Mouse (Mus musculus): ENCODE data around the gene Armc8. TPM values are rescaled to one million over a fixed set of nuclear protein-coding genes. Genes with fewer than 3 reads are reported as not detected.

Armc8 gene
- polyA plus RNA-seq, 1 experiment from 2014 or later, result 19.5 TPM

- WGBS, result 87% methylated on average over 8 of the region's 8 CpGs
- Histone ChIP-seq H3K4me2 (no peak overlapping the region), H3K36me3 (ENCODE audit: control insufficient read depth, insufficient read depth, low read length) (peaks cover 18% of the 10 kb centered on the region)
Measured at GRCm38 (mm10) chr9:99487126-99487695, 81.5 kb downstream of the Armc8 start.

DNA sequence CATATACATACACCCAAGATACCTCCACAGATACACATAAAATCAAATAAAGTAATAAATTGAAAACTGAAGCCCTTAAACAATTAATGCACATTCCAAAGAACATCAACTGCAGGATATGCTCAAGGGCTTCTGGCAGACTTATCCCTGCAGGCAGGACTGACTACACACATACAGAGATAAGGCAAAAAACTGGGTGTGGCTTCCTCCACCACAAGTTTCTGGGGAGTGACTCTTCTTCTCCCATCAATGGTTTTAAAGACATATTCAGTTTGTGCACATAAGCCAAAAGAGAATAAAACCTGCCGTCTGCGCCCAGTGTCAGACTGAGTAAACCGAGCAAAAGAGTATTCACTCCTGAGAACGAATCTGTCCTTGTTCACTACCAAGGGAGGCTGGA lies 83.6 kb downstream of the Armc8 start:
- no peak overlapping the region for H3K4me3 ChIP-seq (ENCODE audit: low read depth, low read length)
- peaks cover 18% of the 10 kb centered on the region for H3K36me3 ChIP-seq (ENCODE audit: control insufficient read depth, insufficient read depth, low read length)
- H3K4me2 ChIP-seq, result no peak overlapping the region
- WGBS, result 75% methylated on average over 4 of the region's 4 CpGs
- H3K9me3 ChIP-seq (ENCODE audit: control insufficient read depth, low read length), result no peaks in the 10 kb centered on the region
- no peaks in the 10 kb centered on the region for H3K27me3 ChIP-seq (replicated peaks; ENCODE audit: control insufficient read depth, insufficient read depth, low read length)
- no peak overlapping the region for H3K27ac ChIP-seq (ENCODE audit: low read depth, low read length)
- DNase-seq (ENCODE audit: low spot score) (no peak), ATAC-seq (replicated peaks; ENCODE audit: low FRiP score) (peak; percentile 91)
- H3K4me1 ChIP-seq (replicated peaks; ENCODE audit: control insufficient read depth, insufficient read depth, low read length), result peaks cover 12% of the 10 kb centered on the region
- H3K9ac ChIP-seq (ENCODE audit: low read depth, low read length), result no peak overlapping the region

More at GRCm38 (mm10) chr9:99487126-99487695, 81.5 kb downstream of the Armc8 start:
- no peak overlapping the region for H3K9ac ChIP-seq (ENCODE audit: low read depth, low read length)
- H3K4me1 ChIP-seq (replicated peaks; ENCODE audit: control insufficient read depth, insufficient read depth, low read length), result peaks cover 12% of the 10 kb centered on the region
- no peaks in the 10 kb centered on the region for H3K27me3 ChIP-seq (replicated peaks; ENCODE audit: control insufficient read depth, insufficient read depth, low read length)
- no peak overlapping the region for H3K27ac ChIP-seq (ENCODE audit: low read depth, low read length)
- no peak overlapping the region for H3K4me3 ChIP-seq (ENCODE audit: low read depth, low read length)
- no peaks in the 10 kb centered on the region for H3K9me3 ChIP-seq (ENCODE audit: control insufficient read depth, low read length)
- no peak for ATAC-seq (replicated peaks; ENCODE audit: low FRiP score)
- no peak for DNase-seq (ENCODE audit: low spot score)

DNA sequence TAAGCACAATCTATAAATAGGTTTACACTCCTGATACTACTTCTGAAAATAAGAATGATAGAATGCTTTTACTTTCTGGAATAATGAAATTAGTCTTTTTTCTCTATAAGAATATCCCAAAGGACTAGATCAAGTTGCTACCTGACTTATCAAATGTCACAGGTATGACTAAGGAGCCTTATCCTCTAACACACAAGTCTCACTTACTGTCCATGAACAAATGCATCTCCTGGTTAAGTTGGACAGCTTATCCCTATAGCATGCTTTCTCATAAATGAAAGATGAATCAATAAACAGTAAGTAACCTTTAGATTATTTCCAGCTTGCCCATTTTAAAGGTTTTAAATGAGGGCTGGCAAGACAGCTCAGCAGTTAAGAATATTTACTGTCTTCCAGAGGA lies 84.1 kb downstream of the Armc8 start:
- no peak overlapping the region for H3K9ac ChIP-seq (ENCODE audit: low read depth, low read length)
- no peak overlapping the region for H3K27ac ChIP-seq (ENCODE audit: low read depth, low read length)
- H3K4me3 ChIP-seq (ENCODE audit: low read depth, low read length), result no peak overlapping the region
- H3K4me1 ChIP-seq (replicated peaks; ENCODE audit: control insufficient read depth, insufficient read depth, low read length), result peaks cover 13% of the 10 kb centered on the region
- no peaks in the 10 kb centered on the region for H3K27me3 ChIP-seq (replicated peaks; ENCODE audit: control insufficient read depth, insufficient read depth, low read length)
- H3K4me2 ChIP-seq, result no peak overlapping the region
- ATAC-seq (replicated peaks; ENCODE audit: low FRiP score) (no peak), DNase-seq (ENCODE audit: low spot score) (no peak)
- peaks cover 18% of the 10 kb centered on the region for H3K36me3 ChIP-seq (ENCODE audit: control insufficient read depth, insufficient read depth, low read length)
- H3K9me3 ChIP-seq (ENCODE audit: control insufficient read depth, low read length), result no peaks in the 10 kb centered on the region

GRCm38 (mm10) chr9:99483191-99483590 lies 85.5 kb downstream of the Armc8 start:
- WGBS, result 90% methylated on average over 4 of the region's 4 CpGs
- H3K27me3 ChIP-seq (replicated peaks; ENCODE audit: control insufficient read depth, insufficient read depth, low read length), result no peaks in the 10 kb centered on the region

DNA sequence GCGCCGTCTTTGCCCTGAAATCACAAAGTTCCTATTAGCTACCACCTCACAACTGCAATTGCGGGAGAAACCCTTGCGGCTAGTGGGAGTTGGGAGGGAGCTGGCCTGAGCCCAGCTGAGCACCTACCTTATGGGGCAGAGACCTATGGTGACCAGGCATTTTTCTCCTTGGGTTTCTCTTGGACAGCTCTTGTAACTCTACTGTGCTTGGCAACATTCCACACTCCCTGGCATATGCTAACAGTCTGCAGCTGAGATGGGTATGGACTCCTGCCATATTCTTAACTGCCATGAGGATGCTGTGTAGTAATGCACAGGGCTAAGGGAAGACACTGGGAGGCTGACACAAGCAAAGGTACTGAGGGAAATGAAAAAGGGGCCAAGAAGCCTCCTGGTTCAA lies 87.9 kb downstream of the Armc8 start:
- DNase-seq (ENCODE audit: low spot score), result no peak
- Histone ChIP-seq H3K4me1 (replicated peaks; ENCODE audit: control insufficient read depth, insufficient read depth, low read length) (peaks cover 19% of the 10 kb centered on the region), H3K4me3 (ENCODE audit: low read depth, low read length) (no peak overlapping the region), H3K27me3 (replicated peaks; ENCODE audit: control insufficient read depth, insufficient read depth, low read length) (no peaks in the 10 kb centered on the region), H3K9ac (ENCODE audit: low read depth, low read length) (no peak overlapping the region), H3K27ac (ENCODE audit: low read depth, low read length) (no peak overlapping the region), H3K36me3 (ENCODE audit: control insufficient read depth, insufficient read depth, low read length) (peaks cover 8% of the 10 kb centered on the region; the same call in 1 of the 2 replicates), H3K9me3 (ENCODE audit: control insufficient read depth, low read length) (no peaks in the 10 kb centered on the region), H3K4me2 (no peak overlapping the region)
- no peak for ATAC-seq (replicated peaks; ENCODE audit: low FRiP score)
- 92% methylated on average over 4 of the region's 4 CpGs for WGBS

More at GRCm38 (mm10) chr9:99483191-99483590, 85.5 kb downstream of the Armc8 start:
- no peak overlapping the region for H3K4me3 ChIP-seq (ENCODE audit: low read depth, low read length)
- no peak overlapping the region for H3K27ac ChIP-seq (ENCODE audit: low read depth, low read length)
- no peak overlapping the region for H3K4me2 ChIP-seq
- no peaks in the 10 kb centered on the region for H3K9me3 ChIP-seq (ENCODE audit: control insufficient read depth, low read length)
- H3K36me3 ChIP-seq (ENCODE audit: control insufficient read depth, insufficient read depth, low read length), result peaks cover 16% of the 10 kb centered on the region
- H3K9ac ChIP-seq (ENCODE audit: low read depth, low read length), result no peak overlapping the region
- ATAC-seq (replicated peaks; ENCODE audit: low FRiP score), result no peak
- H3K4me1 ChIP-seq (replicated peaks; ENCODE audit: control insufficient read depth, insufficient read depth, low read length), result peaks cover 21% of the 10 kb centered on the region
- no peak for DNase-seq (ENCODE audit: low spot score)

GRCm38 (mm10) chr9:99479181-99479711 lies 89.5 kb downstream of the Armc8 start:
- Histone ChIP-seq H3K4me3 (ENCODE audit: low read depth, low read length) (no peak overlapping the region), H3K9me3 (ENCODE audit: control insufficient read depth, low read length) (no peaks in the 10 kb centered on the region), H3K4me2 (no peak overlapping the region), H3K36me3 (ENCODE audit: control insufficient read depth, insufficient read depth, low read length) (peaks cover 5% of the 10 kb centered on the region; the same call in 1 of the 2 replicates), H3K9ac (ENCODE audit: low read depth, low read length) (no peak overlapping the region), H3K27ac (ENCODE audit: low read depth, low read length) (no peak overlapping the region), H3K4me1 (replicated peaks; ENCODE audit: control insufficient read depth, insufficient read depth, low read length) (peaks cover 9% of the 10 kb centered on the region), H3K27me3 (replicated peaks; ENCODE audit: control insufficient read depth, insufficient read depth, low read length) (no peaks in the 10 kb centered on the region)
- DNase-seq (ENCODE audit: low spot score) (no peak), ATAC-seq (replicated peaks; ENCODE audit: low FRiP score) (no peak)
- 60% methylated on average over 9 of the region's 9 CpGs for WGBS

DNA sequence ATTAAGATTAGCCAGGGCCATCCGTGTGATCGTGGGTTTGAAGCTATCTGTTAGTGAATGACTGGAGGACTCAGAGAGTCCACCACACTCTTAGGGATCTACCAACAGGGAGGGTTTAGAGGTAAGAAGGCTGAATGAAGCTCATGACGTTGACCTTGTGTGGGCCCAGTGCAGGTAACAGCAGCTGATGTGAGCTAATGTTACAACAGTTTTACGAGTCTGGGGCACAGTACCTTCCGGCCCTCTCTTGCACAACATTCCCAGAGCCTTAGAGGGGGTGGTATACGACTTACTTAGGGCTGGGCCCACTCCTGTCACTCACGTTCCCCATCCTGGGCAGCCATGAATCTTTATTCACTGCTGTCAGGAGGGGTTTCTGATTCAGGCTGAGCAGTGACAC lies 97.4 kb downstream of the Armc8 start:
- H3K9me3 ChIP-seq (ENCODE audit: control insufficient read depth, low read length), result no peaks in the 10 kb centered on the region
- H3K4me1 ChIP-seq (replicated peaks; ENCODE audit: control insufficient read depth, insufficient read depth, low read length), result peaks cover 10% of the 10 kb centered on the region
- ATAC-seq (replicated peaks; ENCODE audit: low FRiP score) (no peak), DNase-seq (ENCODE audit: low spot score) (no peak)
- no peak overlapping the region for H3K4me2 ChIP-seq
- H3K9ac ChIP-seq (ENCODE audit: low read depth, low read length), result no peak overlapping the region
- H3K27me3 ChIP-seq (replicated peaks; ENCODE audit: control insufficient read depth, insufficient read depth, low read length), result no peaks in the 10 kb centered on the region
- H3K36me3 ChIP-seq (ENCODE audit: control insufficient read depth, insufficient read depth, low read length), result no peaks in the 10 kb centered on the region; the same call in 1 of the 2 replicates
- H3K27ac ChIP-seq (ENCODE audit: low read depth, low read length), result no peak overlapping the region
- WGBS, result 73% methylated on average over 7 of the region's 7 CpGs
- no peak overlapping the region for H3K4me3 ChIP-seq (ENCODE audit: low read depth, low read length)

- Histone ChIP-seq H3K27me3 (replicated peaks; ENCODE audit: control insufficient read depth, insufficient read depth, low read length) (no peaks in the 10 kb centered on the region), H3K36me3 (ENCODE audit: control insufficient read depth, insufficient read depth, low read length) (no peaks in the 10 kb centered on the region), H3K4me1 (replicated peaks; ENCODE audit: control insufficient read depth, insufficient read depth, low read length) (peaks cover 10% of the 10 kb centered on the region), H3K27ac (ENCODE audit: low read depth, low read length) (no peak overlapping the region), H3K9ac (ENCODE audit: low read depth, low read length) (peak overlapping the region; percentile 16; the same call in 1 of the 2 replicates), H3K4me3 (ENCODE audit: low read depth, low read length) (peak overlapping the region; percentile 21), H3K9me3 (ENCODE audit: control insufficient read depth, low read length) (no peaks in the 10 kb centered on the region), H3K4me2 (peak overlapping the region; percentile 63)
- ATAC-seq (replicated peaks; ENCODE audit: low FRiP score) (peak; percentile 73), DNase-seq (ENCODE audit: low spot score) (no peak)
- WGBS, result 44% methylated on average over 16 of the region's 16 CpGs
Measured at GRCm38 (mm10) chr9:99470347-99471092, 98.2 kb downstream of the Armc8 start.

All from liver, embryonic 11.5 days (tissue).